Mouse (Mus musculus) cortical plate, adult 2 months (tissue): Measurements from ENCODE around the gene Rhoh.

ENCODE experiments used
- CTCF ChIP-seq: fragments of 200-500 bp; IDR thresholded peaks from 2 replicates; pipeline ENCODE4 v1.5.1; 2011; ENCODE audit warnings: mild to moderate bottlenecking, control low read depth, low read length; ENCODE audit not compliant: insufficient read depth; ENCODE audit errors: extremely low read depth
- POLR2A ChIP-seq: fragments of 200-500 bp; IDR thresholded peaks from 2 replicates; pipeline ENCODE4 v1.6.1; 2011; ENCODE audit warnings: mild to moderate bottlenecking, low read length, control low read depth; ENCODE audit not compliant: insufficient read depth; ENCODE audit errors: extremely low read depth

DNA sequence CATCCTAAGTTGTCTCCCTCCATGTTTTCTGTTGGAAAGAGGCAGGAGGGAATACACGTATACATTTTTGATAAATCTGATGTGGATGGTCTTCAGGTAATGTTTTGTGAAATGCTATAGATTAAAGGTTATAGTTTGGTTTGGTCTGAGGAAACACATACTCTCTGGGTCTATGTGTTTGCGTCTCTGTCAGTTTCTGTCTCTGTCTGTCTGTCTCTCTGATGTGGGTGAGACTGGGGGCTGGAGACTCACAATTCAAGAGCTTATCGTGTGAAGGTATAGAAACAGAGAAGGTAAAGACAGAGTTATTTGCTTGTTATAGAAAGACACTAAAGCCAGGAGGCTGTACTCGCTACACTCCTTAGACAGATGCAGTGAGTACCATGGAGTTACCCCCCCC is 8.6 kb downstream of the Rhoh start:
- no peak for TF ChIP-seq CTCF
- no peak for TF ChIP-seq POLR2A
